30 mouse cellular contexts compared by ENCODE assay signal in genomic region chr5:35676964-35677363, GRCm38 (mm10). TPM values are rescaled to one million over a fixed set of nuclear protein-coding genes. Genes with fewer than 3 reads are reported as not detected.
DNase-seq lines count a peak whose midpoint lies in the region; ATAC-seq and TF ChIP-seq lines count a peak whose summit lies in the region.
"Had no signal": no experiment of that assay in that cellular context is flagged by ENCODE, and none has a peak within 500 bp of the region (broad histone marks: within the 10 kb centered on the region; RNA-seq: fewer than 3 reads in every experiment).

No protein-coding gene starts in this region.

- peak overlapping the region; percentile 82 for H3K4me3 ChIP-seq in gastrocnemius, adult 2 months
- no peak overlapping the region for H3K4me3 ChIP-seq in limb, embryonic 14.5 days (replicated peaks; ENCODE audit: low read length)
- no peak overlapping the region for H3K4me3 ChIP-seq in limb, embryonic 10.5 days
- peak overlapping the region; percentile 66 for H3K4me3 ChIP-seq in brown adipose tissue, adult 24 weeks (ENCODE audit: insufficient read depth, low read depth, low read length)
- H3K4me3 ChIP-seq in stomach, embryonic 16.5 days (replicated peaks; ENCODE audit: low read length): no peak overlapping the region
- H3K4me3 ChIP-seq: embryonic facial prominence, embryonic 13.5 days; embryonic facial prominence, embryonic 15.5 days; erythroblast, embryonic 14.5 days; forebrain, embryonic 10.5 days; forebrain, embryonic 12.5 days had no signal

- no peak overlapping the region for H3K9ac ChIP-seq in limb, embryonic 14.5 days (ENCODE audit: low read depth, low read length, severe bottlenecking)
- H3K9ac ChIP-seq in stomach, embryonic 16.5 days (ENCODE audit: low read length): no peak overlapping the region
- H3K9ac ChIP-seq: embryonic facial prominence, embryonic 13.5 days; embryonic facial prominence, embryonic 15.5 days; forebrain, embryonic 12.5 days had no signal

- H3K36me3 ChIP-seq in limb, embryonic 14.5 days (ENCODE audit: control insufficient read depth, insufficient read depth, low read length): no peaks in the 10 kb centered on the region
- H3K36me3 ChIP-seq in limb, embryonic 10.5 days: no peaks in the 10 kb centered on the region
- no peaks in the 10 kb centered on the region for H3K36me3 ChIP-seq in stomach, embryonic 16.5 days (ENCODE audit: control insufficient read depth, insufficient read depth, low read length)
- H3K36me3 ChIP-seq: embryonic facial prominence, embryonic 13.5 days; embryonic facial prominence, embryonic 15.5 days; forebrain, embryonic 10.5 days; forebrain, embryonic 12.5 days; G1E had no signal

- intact Hi-C loops in gastrocnemius, adult 2 months (cut with DNase I): no loop called here
- intact Hi-C loops in gastrocnemius, postnatal 36 days (cut with DNase I): no loop called here

- no peak for ATAC-seq in limb, embryonic 14.5 days (ENCODE audit: low FRiP score, low read depth)
- no peak for ATAC-seq in stomach, embryonic 16.5 days (ENCODE audit: insufficient read depth, low FRiP score)
- ATAC-seq: activated CD4-positive, CD25-positive, alpha-beta regulatory T cell, adult 4 months; CD4-positive, CD25-positive, alpha-beta regulatory T cell, adult 4 months; forebrain, embryonic 14.5 days; Patski had no signal

- peak overlapping the region; percentile 87 for H3K27ac ChIP-seq in gastrocnemius, adult 2 months
- H3K27ac ChIP-seq in limb, embryonic 14.5 days (replicated peaks; ENCODE audit: low read depth, low read length): no peak overlapping the region
- no peak overlapping the region for H3K27ac ChIP-seq in limb, embryonic 10.5 days
- H3K27ac ChIP-seq in brown adipose tissue, adult 24 weeks (replicated peaks; ENCODE audit: low read depth, low read length): peak overlapping the region; percentile 79
- no peak overlapping the region for H3K27ac ChIP-seq in stomach, embryonic 16.5 days (ENCODE audit: low read length)
- H3K27ac ChIP-seq: embryonic facial prominence, embryonic 13.5 days; embryonic facial prominence, embryonic 15.5 days; forebrain, embryonic 10.5 days; forebrain, embryonic 12.5 days had no signal

- no peak for DNase-seq in gastrocnemius, adult 2 months
- no peak for DNase-seq in gastrocnemius, postnatal 36 days
- no peak for DNase-seq in limb, embryonic 14.5 days (ENCODE audit: low spot score)
- DNase-seq in limb, embryonic 10.5 days (ENCODE audit: low spot score): no peak
- DNase-seq in heart, adult 11 months: no peak
- DNase-seq: adrenal gland, adult 8-10 months; adrenal gland, postnatal 14 days; adrenal gland, postnatal 36 days; B cell, adult 2 months; cerebellum, adult 11 months; cerebellum, adult 18-20 months; cerebellum, adult 8-10 months; cerebellum, adult 9-11 months; cerebellum, postnatal 14 days; cerebellum, postnatal 36 days; embryo, embryonic 11 days had no signal

- H3K9me3 ChIP-seq in limb, embryonic 14.5 days (ENCODE audit: control insufficient read depth, low read length): no peaks in the 10 kb centered on the region
- H3K9me3 ChIP-seq in limb, embryonic 10.5 days (replicated peaks): no peaks in the 10 kb centered on the region
- H3K9me3 ChIP-seq in stomach, embryonic 16.5 days (replicated peaks; ENCODE audit: control insufficient read depth, low read length): no peaks in the 10 kb centered on the region
- H3K9me3 ChIP-seq: embryonic facial prominence, embryonic 13.5 days; embryonic facial prominence, embryonic 15.5 days; forebrain, embryonic 10.5 days; forebrain, embryonic 12.5 days; G1E had no signal

- no peak for TF ChIP-seq POLR2A in limb, embryonic 14.5 days (IDR thresholded peaks at IDR 0.05; ENCODE audit: borderline replicate concordance, extremely low read depth, insufficient read depth, insufficient read length)

- WGBS in limb, embryonic 14.5 days: 81% methylated on average over 7 of the region's 7 CpGs
- 87% methylated on average over 7 of the region's 7 CpGs for WGBS in limb, embryonic 10.5 days
- whole genome bisulfite sequencing in stomach, embryonic 16.5 days: 88% methylated on average over 7 of the region's 7 CpGs

- H3K27me3 ChIP-seq in limb, embryonic 14.5 days (ENCODE audit: control insufficient read depth, insufficient read depth, low read length): peaks cover 31% of the 10 kb centered on the region
- H3K27me3 ChIP-seq in limb, embryonic 10.5 days (ENCODE audit: low read depth, poor library complexity, severe bottlenecking): peaks cover 58% of the 10 kb centered on the region
- H3K27me3 ChIP-seq in stomach, embryonic 16.5 days (ENCODE audit: control insufficient read depth, insufficient read depth, low read length): peaks cover 10% of the 10 kb centered on the region; the same call in 1 of the 2 replicates
- H3K27me3 ChIP-seq: Patski had no signal

- H3K4me2 ChIP-seq in limb, embryonic 14.5 days (replicated peaks; ENCODE audit: low read depth, low read length, severe bottlenecking): 0 out of 2 replicates have a peak overlapping the region, but pooled peaks have one; percentile 10
- H3K4me2 ChIP-seq in stomach, embryonic 16.5 days (ENCODE audit: low read depth, low read length): peak overlapping the region; percentile 84; the same call in 1 of the 2 replicates
- H3K4me2 ChIP-seq: embryonic facial prominence, embryonic 13.5 days; embryonic facial prominence, embryonic 15.5 days; forebrain, embryonic 12.5 days had no signal

- no peak for TF ChIP-seq CTCF in gastrocnemius, adult 2 months (IDR thresholded peaks at IDR 0.05)

- H3K4me1 ChIP-seq in limb, embryonic 14.5 days (ENCODE audit: control insufficient read depth, insufficient read depth, low read length): peaks cover 36% of the 10 kb centered on the region
- peaks cover 33% of the 10 kb centered on the region for H3K4me1 ChIP-seq in limb, embryonic 10.5 days
- peaks cover 25% of the 10 kb centered on the region for H3K4me1 ChIP-seq in brown adipose tissue, adult 24 weeks (ENCODE audit: control insufficient read depth, insufficient read depth, insufficient read length, low read length)
- peaks cover 52% of the 10 kb centered on the region for H3K4me1 ChIP-seq in stomach, embryonic 16.5 days (ENCODE audit: control insufficient read depth, insufficient read depth, low read length)

RNA-seq across cellular contexts. Expression of gene Htra3, which starts 2.6 kb away (rescaled TPM):
- total RNA-seq in gastrocnemius, adult 2 months (2021): 10 to 100 TPM; 40.1 to 52.2 TPM
- total RNA-seq in gastrocnemius, postnatal 36 days (2021): 10 to 100 TPM; 39.4 to 40.5 TPM
- polyA plus RNA-seq in limb, embryonic 14.5 days (2012; rRNA removed): 48.8 and 73.1 TPM in 2 replicates
- 49.2 and 59.2 TPM in 2 replicates for polyA plus RNA-seq in limb, embryonic 14.5 days (2014; fragmentation: Nextera tagmentation; extraction: Ambion mirVana)
- polyA plus RNA-seq in limb, embryonic 10.5 days (2016; fragmentation: Nextera tagmentation; extraction: Ambion mirVana): 0.51 and 0.62 TPM in 2 replicates
- polyA plus RNA-seq in brown adipose tissue, adult 24 weeks (2012; ENCODE audit: insufficient read depth, insufficient read length, missing spikeins): 60.4 and 62.3 TPM in 2 replicates
- polyA plus RNA-seq in stomach, embryonic 16.5 days (2015; fragmentation: Nextera tagmentation; extraction: Ambion mirVana): 67.7 and 77.5 TPM in 2 replicates
- total RNA-seq: CH12.LX; common myeloid progenitor, adult 5-6 weeks; G1E had no signal
- polyA plus RNA-seq: activated CD4-positive, CD25-positive, alpha-beta regulatory T cell, adult 4 months; CD4-positive, CD25-positive, alpha-beta regulatory T cell, adult 4 months; erythroblast, embryonic 14.5 days; G1E had no signal

Comparison
In these comparisons a context has a peak if more than half of its experiments do, and no peak if none do; other contexts are left out.
1. RNA of gene Htra3, which starts 2.6 kb away (polyA plus RNA-seq): 67.7 to 77.5 TPM in stomach, embryonic 16.5 days, 60.4 to 62.3 TPM in brown adipose tissue, adult 24 weeks and 48.8 to 73.1 TPM in limb, embryonic 14.5 days; 0.51 to 0.62 TPM in limb, embryonic 10.5 days; every median in the first group is over 10 times any median in the second.
2. H3K27ac ChIP-seq: peak in gastrocnemius, adult 2 months (single experiment) and brown adipose tissue, adult 24 weeks (single experiment); none in limb, embryonic 14.5 days (single experiment), limb, embryonic 10.5 days (single experiment) and stomach, embryonic 16.5 days (single experiment).
3. H3K4me3 ChIP-seq: peak in gastrocnemius, adult 2 months (single experiment) and brown adipose tissue, adult 24 weeks (single experiment); none in limb, embryonic 14.5 days (single experiment), limb, embryonic 10.5 days (single experiment) and stomach, embryonic 16.5 days (single experiment).